Mouse (Mus musculus): ENCODE results near the gene Plcl2. TPM values are rescaled to one million over a fixed set of nuclear protein-coding genes. Genes with fewer than 3 reads are reported as not detected.
A peak's percentile ranks its signal among the peaks of the same experiment; 100 is the strongest.

Plcl2 gene
- 1.1 and 1.5 TPM in 2 replicates for polyA plus RNA-seq (2015; fragmentation: Nextera tagmentation; extraction: Ambion mirVana)

- under 1% methylated on average over 64 of the region's 95 CpGs for WGBS (ENCODE audit: insufficient replicate concordance)
- peaks cover 6% of the 10 kb centered on the region for H3K4me1 ChIP-seq (ENCODE audit: control insufficient read depth, low read depth, low read length)
- peak within 1 kb of the TSS; percentile 77 for H3K4me3 ChIP-seq (ENCODE audit: low read depth, low read length)
- peaks cover 2% of the 10 kb centered on the region; the same call in 1 of the 2 replicates for H3K27me3 ChIP-seq (ENCODE audit: control insufficient read depth, insufficient read depth, low read depth, low read length)
- H3K9me3 ChIP-seq (replicated peaks; ENCODE audit: control insufficient read depth, low read length) = no peaks in the 10 kb centered on the region
- peak; percentile 30 for ATAC-seq (ENCODE audit: low read depth)
- peak within 1 kb of the TSS; percentile 75 for H3K9ac ChIP-seq (ENCODE audit: low read depth, low read length)
- peak within 1 kb of the TSS; percentile 86 for H3K4me2 ChIP-seq (ENCODE audit: low read depth, low read length)
- no peaks in the 10 kb centered on the region for H3K36me3 ChIP-seq (ENCODE audit: control insufficient read depth, insufficient read depth)
- H3K27ac ChIP-seq (ENCODE audit: low read length) = peak within 1 kb of the TSS; percentile 48
Observed at GRCm38 (mm10) chr17:50509251-50510104, at the start of gene Plcl2. TSS of gene Plcl2 (plus strand) at chr17:50509403.

GRCm38 (mm10) chr17:50460301-50460700 is 48.9 kb upstream of the Plcl2 start:
- WGBS (ENCODE audit: insufficient replicate concordance) = 74% methylated on average over 8 of the region's 8 CpGs
- H3K4me1 ChIP-seq (ENCODE audit: control insufficient read depth, low read depth, low read length) = no peaks in the 10 kb centered on the region; the same call in 1 of the 2 replicates
- no peak overlapping the region for H3K4me2 ChIP-seq (ENCODE audit: low read depth, low read length)
- H3K36me3 ChIP-seq (ENCODE audit: control insufficient read depth, insufficient read depth) = no peaks in the 10 kb centered on the region
- no peak for ATAC-seq (ENCODE audit: low read depth)
- no peaks in the 10 kb centered on the region for H3K9me3 ChIP-seq (replicated peaks; ENCODE audit: control insufficient read depth, low read length)
- H3K27me3 ChIP-seq (ENCODE audit: control insufficient read depth, insufficient read depth, low read depth, low read length) = no peaks in the 10 kb centered on the region
- H3K27ac ChIP-seq (ENCODE audit: low read length) = no peak overlapping the region
- no peak overlapping the region for H3K4me3 ChIP-seq (ENCODE audit: low read depth, low read length)
- H3K9ac ChIP-seq (ENCODE audit: low read depth, low read length) = no peak overlapping the region

GRCm38 (mm10) chr17:50467438-50467837 is 41.8 kb upstream of the Plcl2 start:
- no peaks in the 10 kb centered on the region; the same call in 1 of the 2 replicates for H3K4me1 ChIP-seq (ENCODE audit: control insufficient read depth, low read depth, low read length)
- 55% methylated on average over 2 of the region's 2 CpGs for WGBS (ENCODE audit: insufficient replicate concordance)
- H3K4me3 ChIP-seq (ENCODE audit: low read depth, low read length) = no peak overlapping the region
- H3K9ac ChIP-seq (ENCODE audit: low read depth, low read length) = no peak overlapping the region
- no peak overlapping the region for H3K27ac ChIP-seq (ENCODE audit: low read length)
- H3K9me3 ChIP-seq (replicated peaks; ENCODE audit: control insufficient read depth, low read length) = no peaks in the 10 kb centered on the region
- H3K4me2 ChIP-seq (ENCODE audit: low read depth, low read length) = no peak overlapping the region
- no peaks in the 10 kb centered on the region for H3K36me3 ChIP-seq (ENCODE audit: control insufficient read depth, insufficient read depth)
- ATAC-seq (ENCODE audit: low read depth) = no peak
- H3K27me3 ChIP-seq (ENCODE audit: control insufficient read depth, insufficient read depth, low read depth, low read length) = no peaks in the 10 kb centered on the region

- no peak overlapping the region for H3K4me2 ChIP-seq (ENCODE audit: low read depth, low read length)
- H3K27ac ChIP-seq (ENCODE audit: low read length) = no peak overlapping the region
- no peak overlapping the region for H3K4me3 ChIP-seq (ENCODE audit: low read depth, low read length)
- H3K4me1 ChIP-seq (ENCODE audit: control insufficient read depth, low read depth, low read length) = no peaks in the 10 kb centered on the region; the same call in 1 of the 2 replicates
- no peaks in the 10 kb centered on the region for H3K36me3 ChIP-seq (ENCODE audit: control insufficient read depth, insufficient read depth)
- no peaks in the 10 kb centered on the region for H3K9me3 ChIP-seq (replicated peaks; ENCODE audit: control insufficient read depth, low read length)
- no peak overlapping the region for H3K9ac ChIP-seq (ENCODE audit: low read depth, low read length)
- no peaks in the 10 kb centered on the region for H3K27me3 ChIP-seq (ENCODE audit: control insufficient read depth, insufficient read depth, low read depth, low read length)
- WGBS (ENCODE audit: insufficient replicate concordance) = 66% methylated on average over 5 of the region's 5 CpGs
- ATAC-seq (ENCODE audit: low read depth) = no peak
Observed at GRCm38 (mm10) chr17:50469126-50469525, 40.1 kb upstream of the Plcl2 start.

- Histone ChIP-seq H3K4me2 (ENCODE audit: low read depth, low read length) (peak overlapping the region; percentile 48), H3K4me3 (ENCODE audit: low read depth, low read length) (peak overlapping the region; percentile 33), H3K27ac (ENCODE audit: low read length) (peak overlapping the region; percentile 62), H3K9ac (ENCODE audit: low read depth, low read length) (no peak overlapping the region), H3K36me3 (ENCODE audit: control insufficient read depth, insufficient read depth) (no peaks in the 10 kb centered on the region), H3K27me3 (ENCODE audit: control insufficient read depth, insufficient read depth, low read depth, low read length) (no peaks in the 10 kb centered on the region), H3K4me1 (ENCODE audit: control insufficient read depth, low read depth, low read length) (no peaks in the 10 kb centered on the region; the same call in 1 of the 2 replicates), H3K9me3 (replicated peaks; ENCODE audit: control insufficient read depth, low read length) (no peaks in the 10 kb centered on the region)
- WGBS (ENCODE audit: insufficient replicate concordance) = 13% methylated on average over 13 of the region's 13 CpGs
- no peak for ATAC-seq (ENCODE audit: low read depth)
Observed at GRCm38 (mm10) chr17:50469543-50470431, 39.4 kb upstream of the Plcl2 start.

- Histone ChIP-seq H3K4me3 (ENCODE audit: low read depth, low read length) (peak overlapping the region; percentile 33), H3K36me3 (ENCODE audit: control insufficient read depth, insufficient read depth) (no peaks in the 10 kb centered on the region), H3K27me3 (ENCODE audit: control insufficient read depth, insufficient read depth, low read depth, low read length) (no peaks in the 10 kb centered on the region), H3K4me2 (ENCODE audit: low read depth, low read length) (peak overlapping the region; percentile 48), H3K4me1 (ENCODE audit: control insufficient read depth, low read depth, low read length) (no peaks in the 10 kb centered on the region; the same call in 1 of the 2 replicates), H3K27ac (ENCODE audit: low read length) (peak overlapping the region; percentile 62), H3K9ac (ENCODE audit: low read depth, low read length) (no peak overlapping the region), H3K9me3 (replicated peaks; ENCODE audit: control insufficient read depth, low read length) (no peaks in the 10 kb centered on the region)
- ATAC-seq (ENCODE audit: low read depth) = peak; percentile 32; the same call in 1 of the 2 replicates
- 10% methylated on average over 16 of the region's 16 CpGs for WGBS (ENCODE audit: insufficient replicate concordance)
Observed at GRCm38 (mm10) chr17:50470432-50471078, 38.6 kb upstream of the Plcl2 start.

- Histone ChIP-seq H3K27me3 (ENCODE audit: control insufficient read depth, insufficient read depth, low read depth, low read length) (no peaks in the 10 kb centered on the region), H3K4me1 (ENCODE audit: control insufficient read depth, low read depth, low read length) (no peaks in the 10 kb centered on the region; the same call in 1 of the 2 replicates), H3K4me3 (ENCODE audit: low read depth, low read length) (no peak overlapping the region), H3K4me2 (ENCODE audit: low read depth, low read length) (no peak overlapping the region), H3K9me3 (replicated peaks; ENCODE audit: control insufficient read depth, low read length) (no peaks in the 10 kb centered on the region), H3K27ac (ENCODE audit: low read length) (no peak overlapping the region), H3K9ac (ENCODE audit: low read depth, low read length) (no peak overlapping the region), H3K36me3 (ENCODE audit: control insufficient read depth, insufficient read depth) (no peaks in the 10 kb centered on the region)
- WGBS (ENCODE audit: insufficient replicate concordance) = 20% methylated on average over 3 of the region's 3 CpGs
- ATAC-seq (ENCODE audit: low read depth) = peak; percentile 39; the same call in 1 of the 2 replicates
Observed at GRCm38 (mm10) chr17:50471230-50471629, 38.0 kb upstream of the Plcl2 start.

- 65% methylated on average over 4 of the region's 4 CpGs for WGBS (ENCODE audit: insufficient replicate concordance)
- Histone ChIP-seq H3K4me1 (ENCODE audit: control insufficient read depth, low read depth, low read length) (no peaks in the 10 kb centered on the region), H3K27me3 (ENCODE audit: control insufficient read depth, insufficient read depth, low read depth, low read length) (no peaks in the 10 kb centered on the region), H3K9me3 (replicated peaks; ENCODE audit: control insufficient read depth, low read length) (no peaks in the 10 kb centered on the region), H3K4me3 (ENCODE audit: low read depth, low read length) (no peak overlapping the region), H3K9ac (ENCODE audit: low read depth, low read length) (no peak overlapping the region), H3K4me2 (ENCODE audit: low read depth, low read length) (no peak overlapping the region), H3K27ac (ENCODE audit: low read length) (no peak overlapping the region), H3K36me3 (ENCODE audit: control insufficient read depth, insufficient read depth) (no peaks in the 10 kb centered on the region)
- ATAC-seq (ENCODE audit: low read depth) = no peak
Observed at GRCm38 (mm10) chr17:50477277-50477676, 31.9 kb upstream of the Plcl2 start.

Data from liver, embryonic 16.5 days (tissue).